Mouse (Mus musculus) forebrain, embryonic 13.5 days (tissue): ENCODE data around the gene Arhgef38. TPM values are rescaled to one million over a fixed set of nuclear protein-coding genes. Genes with fewer than 3 reads are reported as not detected.

Experiments used
- ATAC-seq: fragments of 200-750 bp; cut with Nextera tagmentation; 2 replicates; pipeline ENCODE4 v1.8.0; 2017
- H3K27ac ChIP-seq: fragments of 300-500 bp; sonication (generic); 2 replicates; pipeline ENCODE4 v1.5.1; 2015; ENCODE audit warnings: inconsistent platforms, mild to moderate bottlenecking, moderate library complexity
- H3K27me3 ChIP-seq: fragments of 300-500 bp; sonication (generic); 2 replicates; pipeline ENCODE4 v1.6.1; 2015; ENCODE audit warnings: mild to moderate bottlenecking, inconsistent platforms
- H3K36me3 ChIP-seq: fragments of 300-500 bp; sonication (generic); 2 replicates; pipeline ENCODE4 v1.6.1; 2015; ENCODE audit warnings: mild to moderate bottlenecking, inconsistent platforms; ENCODE audit not compliant: poor library complexity, severe bottlenecking
- H3K4me1 ChIP-seq: fragments of 300-500 bp; sonication (generic); 2 replicates; pipeline ENCODE4 v1.6.1; 2015; ENCODE audit warnings: inconsistent platforms
- H3K4me2 ChIP-seq: fragments of 300-500 bp; sonication (generic); 2 replicates; pipeline ENCODE4 v1.6.1; 2015; ENCODE audit warnings: inconsistent platforms, mild to moderate bottlenecking, moderate library complexity
- H3K4me3 ChIP-seq: fragments of 300-500 bp; sonication (generic); 2 replicates; pipeline ENCODE4 v1.5.1; 2015; ENCODE audit warnings: mild to moderate bottlenecking, inconsistent platforms
- H3K9ac ChIP-seq: fragments of 300-500 bp; sonication (generic); 2 replicates; pipeline ENCODE4 v1.6.1; 2015; ENCODE audit warnings: mild to moderate bottlenecking, inconsistent platforms
- H3K9me3 ChIP-seq: fragments of 300-500 bp; sonication (generic); replicated peaks from 2 replicates; pipeline ENCODE4 v1.6.1; 2016; ENCODE audit warnings: inconsistent platforms
- WGBS: fragments of 180-500 bp; shearing (Covaris S2); methylation state at CpG from one replicate; pipeline ENCODE4 v1.1.7; 2015; 5-methylcytosine and 5-hydroxymethylcytosine counted together
- polyA plus RNA-seq: library from polyadenylated mRNA; unstranded; fragments of >200 nt; fragmentation: Nextera tagmentation; extraction: Ambion mirVana; gene quantifications from 2 replicates; pipeline ENCODE4 v1.2.1, GENCODE M21; 2015

Arhgef38 gene
- polyA plus RNA-seq = 0.03 TPM in 1 of 2 replicates, not detected in the other

- no peak for ATAC-seq
- no peak within 1 kb of the TSS for H3K27ac ChIP-seq
- no peak within 1 kb of the TSS for H3K9ac ChIP-seq
- no peak within 1 kb of the TSS for H3K4me2 ChIP-seq
- no peaks in the 10 kb centered on the region for H3K27me3 ChIP-seq
- H3K4me1 ChIP-seq = no peaks in the 10 kb centered on the region
- 52% methylated on average over 12 of the region's 12 CpGs for whole genome bisulfite sequencing
- no peaks in the 10 kb centered on the region for H3K36me3 ChIP-seq
- H3K9me3 ChIP-seq = no peaks in the 10 kb centered on the region
- no peak within 1 kb of the TSS for H3K4me3 ChIP-seq
Observed at GRCm38 (mm10) chr3:133234821-133235295, at the start of gene Arhgef38. TSS of gene Arhgef38 (minus strand) at chr3:133234949.

GRCm38 (mm10) chr3:133271887-133272286, 37.1 kb upstream of the Arhgef38 start:
- no peak overlapping the region for H3K4me2 ChIP-seq
- no peaks in the 10 kb centered on the region for H3K27me3 ChIP-seq
- no peaks in the 10 kb centered on the region for H3K36me3 ChIP-seq
- H3K9ac ChIP-seq = no peak overlapping the region
- H3K4me3 ChIP-seq = no peak overlapping the region
- no peak for ATAC-seq
- 21% methylated on average over 3 of the region's 3 CpGs for WGBS
- no peaks in the 10 kb centered on the region for H3K4me1 ChIP-seq
- no peaks in the 10 kb centered on the region for H3K9me3 ChIP-seq
- H3K27ac ChIP-seq = no peak overlapping the region

GRCm38 (mm10) chr3:133258860-133259259, 24.1 kb upstream of the Arhgef38 start:
- no peaks in the 10 kb centered on the region for H3K36me3 ChIP-seq
- 0 out of 2 replicates have a peak, but pooled peaks have one; percentile 30 for ATAC-seq
- no peak overlapping the region for H3K4me3 ChIP-seq
- H3K27me3 ChIP-seq = no peaks in the 10 kb centered on the region
- H3K4me1 ChIP-seq = no peaks in the 10 kb centered on the region
- no peak overlapping the region for H3K27ac ChIP-seq
- H3K9me3 ChIP-seq = no peaks in the 10 kb centered on the region
- H3K9ac ChIP-seq = no peak overlapping the region
- WGBS = 95% methylated on average over 2 of the region's 2 CpGs
- H3K4me2 ChIP-seq = no peak overlapping the region

GRCm38 (mm10) chr3:133255842-133256241, 21.1 kb upstream of the Arhgef38 start:
- Histone ChIP-seq H3K36me3 (no peaks in the 10 kb centered on the region), H3K4me1 (no peaks in the 10 kb centered on the region), H3K27ac (no peak overlapping the region), H3K9ac (no peak overlapping the region), H3K27me3 (no peaks in the 10 kb centered on the region), H3K9me3 (no peaks in the 10 kb centered on the region), H3K4me3 (no peak overlapping the region), H3K4me2 (no peak overlapping the region)
- no peak for ATAC-seq
- 70% methylated on average over 4 of the region's 4 CpGs for WGBS

DNA sequence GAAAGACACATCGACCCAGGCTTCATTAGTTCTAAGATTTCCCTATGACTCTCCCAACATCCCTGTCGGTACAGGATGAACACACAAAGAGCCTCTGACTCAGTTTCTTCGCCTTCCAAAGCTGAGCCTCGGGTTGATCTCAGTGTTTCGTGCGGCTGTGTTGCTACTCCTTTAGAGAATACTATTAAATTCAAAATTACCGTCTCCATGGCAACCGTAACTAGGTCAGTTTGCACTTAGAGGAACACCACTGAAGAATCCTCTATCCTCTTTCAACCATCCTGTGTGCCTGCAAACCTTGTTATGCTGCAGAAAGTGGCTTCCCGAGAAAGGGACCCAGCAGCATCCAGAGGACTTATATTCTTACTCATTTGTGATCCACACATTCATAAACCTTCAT, 9.3 kb upstream of the Arhgef38 start:
- Histone ChIP-seq H3K4me1 (peaks cover 6% of the 10 kb centered on the region), H3K4me3 (no peak overlapping the region), H3K36me3 (no peaks in the 10 kb centered on the region), H3K9ac (no peak overlapping the region), H3K9me3 (no peaks in the 10 kb centered on the region), H3K27ac (no peak overlapping the region), H3K4me2 (no peak overlapping the region), H3K27me3 (no peaks in the 10 kb centered on the region)
- ATAC-seq = peak; percentile 89
- WGBS = 51% methylated on average over 9 of the region's 9 CpGs

DNA sequence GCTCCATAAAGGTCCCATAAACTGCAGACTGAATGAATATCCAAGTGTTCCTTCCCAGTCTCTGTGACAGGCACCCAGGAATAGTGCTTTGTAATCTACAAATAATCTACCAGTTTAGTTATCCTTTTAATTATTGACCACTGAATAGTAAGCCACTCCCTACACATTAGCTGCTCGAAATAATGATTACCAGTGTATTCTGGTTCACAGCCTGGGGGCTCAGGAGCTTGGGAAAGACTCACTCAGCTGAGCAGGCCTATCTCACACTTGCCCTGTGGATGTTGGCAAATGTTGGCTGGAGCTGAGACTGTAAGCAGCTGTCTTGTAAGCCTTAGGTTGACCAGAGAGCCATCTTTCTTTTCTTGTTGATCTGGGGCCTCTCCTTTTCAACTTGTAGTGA, 7.2 kb upstream of the Arhgef38 start:
- Histone ChIP-seq H3K9me3 (no peaks in the 10 kb centered on the region), H3K27me3 (no peaks in the 10 kb centered on the region), H3K27ac (no peak overlapping the region), H3K4me1 (peaks cover 6% of the 10 kb centered on the region), H3K36me3 (no peaks in the 10 kb centered on the region), H3K9ac (no peak overlapping the region), H3K4me2 (no peak overlapping the region), H3K4me3 (no peak overlapping the region)
- no peak for ATAC-seq
- 65% methylated on average over 1 of the region's 1 CpGs for WGBS

DNA sequence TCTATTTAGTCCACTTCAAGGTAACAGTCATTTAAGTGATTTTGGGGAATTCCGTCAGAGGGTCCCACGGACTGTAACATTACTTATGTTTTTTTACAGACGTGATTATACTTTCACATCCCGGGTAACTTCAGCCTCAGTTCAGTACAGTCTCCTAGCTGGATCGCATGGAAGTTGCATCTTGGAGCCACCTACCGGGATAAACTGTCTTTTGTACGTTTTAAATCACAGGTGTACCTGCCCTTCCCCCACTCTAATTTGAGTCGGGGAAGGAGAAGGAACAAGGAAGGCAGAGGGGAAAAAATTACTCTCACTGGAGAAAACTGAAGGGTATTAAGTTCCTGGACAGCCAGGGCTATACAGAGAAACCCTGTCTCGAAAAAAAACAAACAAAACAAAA, 756 bp downstream of the Arhgef38 start:
- Histone ChIP-seq H3K36me3 (no peaks in the 10 kb centered on the region), H3K4me3 (no peak overlapping the region), H3K4me1 (no peaks in the 10 kb centered on the region), H3K27ac (no peak overlapping the region), H3K9me3 (no peaks in the 10 kb centered on the region), H3K27me3 (no peaks in the 10 kb centered on the region), H3K9ac (no peak overlapping the region), H3K4me2 (no peak overlapping the region)
- 66% methylated on average over 9 of the region's 9 CpGs for WGBS
- no peak for ATAC-seq

DNA sequence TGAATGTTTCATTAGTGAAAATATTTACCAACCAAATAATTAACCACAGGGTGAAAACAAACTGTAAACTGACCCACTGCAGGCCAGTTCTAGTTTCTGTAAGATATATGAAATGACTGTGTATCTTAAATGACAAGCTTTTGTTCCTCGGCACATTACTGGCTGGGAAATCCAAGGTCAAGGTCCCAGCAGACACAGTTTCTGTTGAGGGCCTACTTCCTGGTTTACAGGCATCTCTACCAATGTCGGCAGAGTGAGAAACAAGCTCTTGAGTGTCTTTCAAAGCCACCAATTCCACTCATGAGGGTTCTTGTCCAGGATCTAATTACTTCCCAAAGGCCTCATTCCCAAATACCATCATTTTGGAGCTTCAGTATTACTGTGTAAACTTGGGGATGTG, 4.3 kb downstream of the Arhgef38 start:
- WGBS = 85% methylated on average over 2 of the region's 2 CpGs
- no peaks in the 10 kb centered on the region for H3K4me1 ChIP-seq
- no peak overlapping the region for H3K4me3 ChIP-seq

DNA sequence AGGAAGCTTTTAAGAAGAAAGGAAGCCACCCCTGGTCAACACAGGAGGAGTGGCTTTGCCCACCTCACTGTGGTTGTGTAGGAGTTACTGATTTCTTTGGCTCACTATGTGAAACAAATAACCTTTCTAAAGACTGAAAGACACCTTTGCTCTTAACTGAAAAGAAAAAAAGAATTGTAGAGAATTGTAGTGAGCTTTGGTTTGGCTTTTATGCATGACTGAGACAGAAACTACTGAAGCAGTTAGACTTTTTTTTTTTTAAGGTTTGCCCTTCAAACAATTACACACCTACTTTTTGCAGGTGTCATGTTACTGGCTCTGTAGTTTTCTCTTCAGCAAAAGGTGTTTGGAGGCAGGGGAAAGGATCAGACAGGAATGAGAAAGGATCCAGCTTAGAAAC, 5.2 kb downstream of the Arhgef38 start:
- Histone ChIP-seq H3K9me3 (no peaks in the 10 kb centered on the region), H3K27ac (no peak overlapping the region), H3K36me3 (no peaks in the 10 kb centered on the region), H3K9ac (no peak overlapping the region), H3K4me2 (no peak overlapping the region), H3K4me1 (no peaks in the 10 kb centered on the region), H3K4me3 (no peak overlapping the region), H3K27me3 (no peaks in the 10 kb centered on the region)
- ATAC-seq = no peak

More for the DNA sequence above, 4.3 kb downstream of the Arhgef38 start:
- no peaks in the 10 kb centered on the region for H3K9me3 ChIP-seq
- H3K27me3 ChIP-seq = no peaks in the 10 kb centered on the region
- no peak overlapping the region for H3K9ac ChIP-seq
- H3K27ac ChIP-seq = no peak overlapping the region
- H3K36me3 ChIP-seq = no peaks in the 10 kb centered on the region
- H3K4me2 ChIP-seq = no peak overlapping the region
- no peak for ATAC-seq

DNA sequence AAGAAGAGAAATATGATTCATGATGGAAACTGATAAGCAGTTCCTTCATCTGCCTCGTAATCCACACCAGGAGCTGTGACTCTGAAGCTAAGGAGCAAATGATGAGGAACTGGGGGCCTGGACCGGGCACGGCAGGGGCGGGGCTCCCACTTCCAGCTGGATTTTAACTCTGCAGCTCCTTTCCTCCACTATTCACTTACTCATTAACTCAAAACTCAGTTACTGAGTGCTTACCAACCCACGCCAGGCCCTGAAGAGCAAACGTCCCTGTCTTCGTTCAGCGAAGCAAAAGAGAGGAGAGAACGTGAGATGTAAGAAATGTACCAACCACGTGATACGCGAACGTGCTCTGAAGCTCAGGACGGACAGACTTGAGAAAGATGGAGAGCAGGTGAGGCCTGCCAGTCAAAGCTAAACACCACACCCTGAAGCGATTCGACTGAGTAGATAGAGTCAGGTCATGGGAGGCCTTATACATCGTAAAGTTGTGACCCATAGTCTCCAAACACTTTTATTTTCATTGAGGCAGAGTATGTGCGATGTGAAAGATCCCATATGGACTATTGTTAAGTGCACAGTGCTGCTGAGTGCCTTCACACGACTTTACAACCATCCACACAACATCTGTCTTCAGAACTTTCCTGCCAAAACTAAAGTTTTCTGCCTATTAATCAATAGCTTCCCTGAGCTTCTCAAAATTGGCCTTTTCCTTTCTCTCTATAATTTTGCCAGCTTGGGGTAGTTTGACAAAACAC, 7.3 kb downstream of the Arhgef38 start:
- no peaks in the 10 kb centered on the region for H3K4me1 ChIP-seq
- H3K4me2 ChIP-seq = no peak overlapping the region
- no peaks in the 10 kb centered on the region for H3K27me3 ChIP-seq
- WGBS = 85% methylated on average over 19 of the region's 19 CpGs
- no peak overlapping the region for H3K9ac ChIP-seq
- H3K4me3 ChIP-seq = no peak overlapping the region
- H3K36me3 ChIP-seq = no peaks in the 10 kb centered on the region
- ATAC-seq = no peak
- no peak overlapping the region for H3K27ac ChIP-seq
- H3K9me3 ChIP-seq = no peaks in the 10 kb centered on the region

DNA sequence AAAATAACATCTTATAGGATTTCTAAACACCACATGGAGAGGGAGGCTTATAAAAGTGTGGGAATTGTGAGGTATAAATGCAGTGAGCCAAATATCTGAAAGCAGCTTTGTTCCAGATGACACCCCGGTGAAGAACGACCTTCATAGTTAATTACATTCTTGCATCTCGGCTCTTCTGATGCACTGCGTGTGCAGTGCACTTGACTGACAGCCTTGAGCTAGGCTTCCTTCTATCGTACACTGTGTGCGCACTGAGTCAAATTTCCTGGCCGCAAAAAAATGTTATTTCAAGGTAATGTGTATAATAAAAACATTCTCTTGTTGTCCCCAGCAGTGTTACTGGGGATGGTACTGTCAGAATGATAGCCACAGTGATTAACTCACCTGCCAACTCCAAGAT, 16.2 kb downstream of the Arhgef38 start:
- Histone ChIP-seq H3K9me3 (no peaks in the 10 kb centered on the region), H3K27me3 (no peaks in the 10 kb centered on the region), H3K27ac (no peak overlapping the region), H3K4me2 (no peak overlapping the region), H3K4me1 (no peaks in the 10 kb centered on the region), H3K9ac (no peak overlapping the region), H3K4me3 (no peak overlapping the region), H3K36me3 (no peaks in the 10 kb centered on the region)
- 63% methylated on average over 7 of the region's 7 CpGs for WGBS
- ATAC-seq = peak; percentile 60

- Histone ChIP-seq H3K36me3 (no peaks in the 10 kb centered on the region), H3K27me3 (no peaks in the 10 kb centered on the region), H3K4me2 (no peak overlapping the region), H3K4me1 (no peaks in the 10 kb centered on the region), H3K27ac (no peak overlapping the region), H3K4me3 (no peak overlapping the region), H3K9me3 (no peaks in the 10 kb centered on the region), H3K9ac (no peak overlapping the region)
- 90% methylated on average over 5 of the region's 5 CpGs for WGBS
- no peak for ATAC-seq
Observed at GRCm38 (mm10) chr3:133215198-133215819, 19.4 kb downstream of the Arhgef38 start.
